Mouse (Mus musculus) left cerebral cortex, postnatal 10 days (tissue): Measurements from ENCODE around the gene Tmem199. TPM values are rescaled to one million over a fixed set of nuclear protein-coding genes. Genes with fewer than 3 reads are reported as not detected.
A peak's percentile ranks its signal among the peaks of the same experiment; 100 is the strongest.

Experiments
- DNase-seq, 2 experiments: peaks; one replicate each; pipeline ENCODE4 v3.0.0; 2021 to 2022; ENCODE audit warnings: low spot score in 2 of 2, mixed read lengths in 1 of 2; ENCODE audit errors: extremely low spot score in 1 of 2
- intact Hi-C: fragments of 180-260 bp; cut with DNase I; formaldehyde crosslinking; loops from one replicate; pipeline ENCODE4 v1.15.1; 2025
- total RNA-seq, 2 experiments: library from RNA; stranded (reverse); gene quantifications; 2 replicates each; pipeline ENCODE4 v1.2.3; 2021

The Tmem199 gene
- total RNA-seq, 2 experiments from 2014 or later = 37.2 to 38.7 TPM

GRCm38 (mm10) chr11:78531046-78531445 is 19.1 kb upstream of the Tmem199 start:
- intact Hi-C loops = no loop called here
- DNase-seq = peak in 1 of 2 experiments; percentile 85

GRCm38 (mm10) chr11:78530001-78530400 is 18.0 kb upstream of the Tmem199 start:
- DNase-seq = no peak
- intact Hi-C loops = no loop called here

- no peak for DNase-seq
These were observed 16.7 kb upstream of the Tmem199 start for GRCm38 (mm10) chr11:78528714-78529113.

GRCm38 (mm10) chr11:78524838-78525237 is 12.9 kb upstream of the Tmem199 start:
- intact Hi-C loops = no loop called here
- peak in 1 of 2 experiments; percentile 59 for DNase-seq

More at GRCm38 (mm10) chr11:78528714-78529113, 16.7 kb upstream of the Tmem199 start:
- intact Hi-C loops = no loop called here

GRCm38 (mm10) chr11:78523241-78523955 is 11.4 kb upstream of the Tmem199 start:
- intact Hi-C loops = no loop called here
- DNase-seq = peak in 1 of 2 experiments; percentile 67

GRCm38 (mm10) chr11:78522481-78522997 is 10.6 kb upstream of the Tmem199 start:
- intact Hi-C loops = no loop called here
- no peak for DNase-seq

- no peak for DNase-seq
- intact Hi-C loops = no loop called here
These were observed 9.9 kb upstream of the Tmem199 start for GRCm38 (mm10) chr11:78521880-78522279.

GRCm38 (mm10) chr11:78518931-78519330 is 7.0 kb upstream of the Tmem199 start:
- intact Hi-C loops = no loop called here
- no peak for DNase-seq

GRCm38 (mm10) chr11:78515549-78516325 is 3.8 kb upstream of the Tmem199 start:
- DNase-seq = no peak
- intact Hi-C loops = no loop called here

- intact Hi-C loops = no loop called here
- no peak for DNase-seq
These were observed 1.3 kb upstream of the Tmem199 start for GRCm38 (mm10) chr11:78513106-78513790.

GRCm38 (mm10) chr11:78509148-78509547 is 2.8 kb downstream of the Tmem199 start:
- no peak for DNase-seq
- intact Hi-C loops = no loop called here

GRCm38 (mm10) chr11:78505430-78505829 is 6.5 kb downstream of the Tmem199 start:
- intact Hi-C loops = no loop called here

GRCm38 (mm10) chr11:78502909-78503650 is 8.9 kb downstream of the Tmem199 start, which contains the start of gene Sebox:
Sebox (plus strand) TSS chr11:78503447.
- no peak for DNase-seq
- intact Hi-C loops = no loop called here

More at GRCm38 (mm10) chr11:78505430-78505829, 6.5 kb downstream of the Tmem199 start:
- DNase-seq = no peak

- DNase-seq = no peak
- intact Hi-C loops = no loop called here
These were observed 10.4 kb downstream of the Tmem199 start for GRCm38 (mm10) chr11:78501529-78501928.

GRCm38 (mm10) chr11:78500623-78501202 is 11.3 kb downstream of the Tmem199 start:
- intact Hi-C loops = no loop called here
- DNase-seq = no peak

- no peak for DNase-seq
- intact Hi-C loops = no loop called here
These were observed 12.4 kb downstream of the Tmem199 start for GRCm38 (mm10) chr11:78499543-78499942.

- DNase-seq = peak in 1 of 2 experiments; percentile 80
- intact Hi-C loops = no loop called here
These were observed 13.0 kb downstream of the Tmem199 start, which contains the start of gene Vtn for GRCm38 (mm10) chr11:78499004-78499403. Vtn (plus strand) TSS chr11:78499091.
